Mouse (Mus musculus) stomach, postnatal 0 days (tissue): ENCODE measurements around the gene Rbm14.

Experiments used
- CTCF ChIP-seq: IDR thresholded peaks from 2 replicates; pipeline ENCODE4 v1.5.1; 2016; ENCODE audit warnings: antibody characterized with exemption, low read depth, mild to moderate bottlenecking, moderate library complexity
- EP300 ChIP-seq: optimal IDR thresholded peaks from 2 replicates; pipeline ENCODE3; 2016; ENCODE audit warnings: antibody characterized with exemption

- no peak for TF ChIP-seq CTCF
- TF ChIP-seq EP300, result no peak
Observed at GRCm38 (mm10) chr19:4850281-4850680, 38.8 kb upstream of the Rbm14 start.
